ENCODE assay signal across 20 mouse cellular contexts in the genomic region with DNA sequence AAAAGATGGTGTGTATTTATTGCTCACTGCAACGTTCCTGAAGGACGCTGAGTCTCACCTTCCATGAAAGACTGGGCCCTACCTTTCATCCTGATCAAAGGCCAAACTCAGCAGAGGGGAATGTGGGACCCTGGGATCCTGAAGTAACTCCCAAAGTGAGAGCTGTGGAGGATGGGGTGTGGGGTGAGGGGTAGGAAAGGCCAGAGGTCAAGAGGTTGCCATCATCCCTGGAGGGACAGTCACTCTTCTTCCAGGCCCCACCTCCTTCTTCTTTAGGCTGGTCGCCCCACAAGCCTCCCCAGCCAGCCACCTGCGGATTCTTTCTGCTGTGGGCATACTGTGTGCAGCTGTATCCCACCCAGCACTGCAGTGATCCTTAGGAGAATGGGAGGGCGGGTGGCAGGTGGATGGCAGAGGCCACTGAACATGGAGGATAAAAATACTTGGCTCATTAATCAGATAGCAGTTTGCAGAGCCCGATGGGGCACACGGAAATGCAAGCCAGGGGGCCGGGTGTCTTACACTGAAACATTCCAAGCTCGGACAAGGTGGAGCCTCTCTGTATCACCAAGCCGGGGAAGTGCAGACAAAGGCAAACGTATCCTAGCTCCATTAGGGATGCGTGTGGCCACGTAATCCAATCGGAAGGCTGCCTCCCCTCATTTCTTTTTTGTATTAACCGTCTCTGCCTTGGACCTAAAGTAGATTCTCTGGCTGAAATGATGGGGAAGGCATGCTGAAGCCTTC. TPM values are rescaled to one million over a fixed set of nuclear protein-coding genes. Genes with fewer than 3 reads are reported as not detected.
DNase-seq lines count a peak whose midpoint lies in the region; ATAC-seq and TF ChIP-seq lines count a peak whose summit lies in the region.
"Had no signal": no experiment of that assay in that cellular context is flagged by ENCODE, and none has a peak within 500 bp of the region (broad histone marks: within the 10 kb centered on the region; RNA-seq: fewer than 3 reads in every experiment).

No protein-coding gene starts in this region.

- H3K27me3 ChIP-seq in forebrain, embryonic 12.5 days = no peaks in the 10 kb centered on the region
- no peaks in the 10 kb centered on the region for H3K27me3 ChIP-seq in forebrain, postnatal 0 days (ENCODE audit: insufficient read depth, low read length)
- H3K27me3 ChIP-seq in heart, embryonic 11.5 days (ENCODE audit: control insufficient read depth, insufficient read depth, low read length) = no peaks in the 10 kb centered on the region
- no peaks in the 10 kb centered on the region for H3K27me3 ChIP-seq in midbrain, embryonic 11.5 days (ENCODE audit: control insufficient read depth, insufficient read depth, low read length)
- no peaks in the 10 kb centered on the region for H3K27me3 ChIP-seq in midbrain, embryonic 16.5 days (ENCODE audit: control insufficient read depth, insufficient read depth, low read depth, low read length)
- H3K27me3 ChIP-seq in limb, embryonic 15.5 days = no peaks in the 10 kb centered on the region
- H3K27me3 ChIP-seq: lung, embryonic 15.5 days had no signal

- H3K9me3 ChIP-seq in forebrain, embryonic 12.5 days = no peaks in the 10 kb centered on the region
- no peaks in the 10 kb centered on the region for H3K9me3 ChIP-seq in forebrain, postnatal 0 days (ENCODE audit: low read length)
- no peaks in the 10 kb centered on the region for H3K9me3 ChIP-seq in heart, embryonic 11.5 days (replicated peaks; ENCODE audit: control insufficient read depth, low read length)
- no peaks in the 10 kb centered on the region for H3K9me3 ChIP-seq in midbrain, embryonic 11.5 days (ENCODE audit: control insufficient read depth, low read length)
- no peaks in the 10 kb centered on the region for H3K9me3 ChIP-seq in midbrain, embryonic 16.5 days (replicated peaks; ENCODE audit: control insufficient read depth, low read length, poor library complexity, severe bottlenecking)
- H3K9me3 ChIP-seq in limb, embryonic 15.5 days = no peaks in the 10 kb centered on the region
- H3K9me3 ChIP-seq: G1E; lung, embryonic 15.5 days had no signal

- WGBS in forebrain, embryonic 12.5 days = 52% methylated on average over 15 of the region's 15 CpGs
- WGBS in forebrain, postnatal 0 days = 38% methylated on average over 15 of the region's 15 CpGs
- 45% methylated on average over 15 of the region's 15 CpGs for WGBS in heart, embryonic 11.5 days (ENCODE audit: insufficient replicate concordance)
- 49% methylated on average over 15 of the region's 15 CpGs for whole genome bisulfite sequencing in midbrain, embryonic 11.5 days
- 50% methylated on average over 15 of the region's 15 CpGs for WGBS in midbrain, embryonic 16.5 days
- 62% methylated on average over 15 of the region's 15 CpGs for whole genome bisulfite sequencing in limb, embryonic 15.5 days

- ATAC-seq in forebrain, embryonic 12.5 days (ENCODE audit: low FRiP score) = no peak
- ATAC-seq in forebrain, postnatal 0 days = no peak
- no peak for ATAC-seq in heart, embryonic 11.5 days (replicated peaks; ENCODE audit: insufficient number of reproducible peaks, low FRiP score, low TSS enrichment)
- ATAC-seq in midbrain, embryonic 11.5 days (ENCODE audit: low FRiP score) = no peak
- no peak for ATAC-seq in midbrain, embryonic 16.5 days
- ATAC-seq in limb, embryonic 15.5 days (ENCODE audit: insufficient number of reproducible peaks, low FRiP score, low TSS enrichment, low read depth) = no peak
- ATAC-seq: intestine, embryonic 16.5 days had no signal

- DNase-seq in forebrain, postnatal 0 days = no peak
- DNase-seq in heart, adult 18-20 months = no peak
- peak; percentile 82 for DNase-seq in midbrain, embryonic 11.5 days (ENCODE audit: low spot score, missing footprints)
- DNase-seq in cerebellum, postnatal 10 days = no peak
- DNase-seq: adrenal gland, postnatal 14 days; cerebellum, postnatal 14 days had no signal

- H3K4me2 ChIP-seq in forebrain, embryonic 12.5 days = no peak overlapping the region
- H3K4me2 ChIP-seq in forebrain, postnatal 0 days (ENCODE audit: low read depth) = no peak overlapping the region
- peak overlapping the region; percentile 49 for H3K4me2 ChIP-seq in heart, embryonic 11.5 days
- H3K4me2 ChIP-seq in midbrain, embryonic 11.5 days = no peak overlapping the region
- no peak overlapping the region for H3K4me2 ChIP-seq in midbrain, embryonic 16.5 days (ENCODE audit: low read length)
- no peak overlapping the region for H3K4me2 ChIP-seq in limb, embryonic 15.5 days
- H3K4me2 ChIP-seq: liver, embryonic 11.5 days; lung, embryonic 15.5 days had no signal

- H3K4me3 ChIP-seq in forebrain, embryonic 12.5 days (replicated peaks) = no peak overlapping the region
- no peak overlapping the region for H3K4me3 ChIP-seq in forebrain, postnatal 0 days (ENCODE audit: low read depth, low read length)
- peak overlapping the region; percentile 23 for H3K4me3 ChIP-seq in heart, embryonic 11.5 days (ENCODE audit: low read depth, low read length)
- H3K4me3 ChIP-seq in midbrain, embryonic 11.5 days (ENCODE audit: low read depth, low read length) = no peak overlapping the region
- no peak overlapping the region for H3K4me3 ChIP-seq in midbrain, embryonic 16.5 days (ENCODE audit: low read depth, low read length)
- H3K4me3 ChIP-seq in limb, embryonic 15.5 days = no peak overlapping the region
- H3K4me3 ChIP-seq: lung, embryonic 15.5 days had no signal

- H3K9ac ChIP-seq in forebrain, embryonic 12.5 days = no peak overlapping the region
- no peak overlapping the region for H3K9ac ChIP-seq in forebrain, postnatal 0 days
- peak overlapping the region; percentile 59 for H3K9ac ChIP-seq in heart, embryonic 11.5 days (ENCODE audit: low read depth, low read length)
- H3K9ac ChIP-seq in midbrain, embryonic 11.5 days (ENCODE audit: low read length) = no peak overlapping the region
- H3K9ac ChIP-seq in midbrain, embryonic 16.5 days (ENCODE audit: low read depth, low read length) = no peak overlapping the region
- no peak overlapping the region for H3K9ac ChIP-seq in limb, embryonic 15.5 days
- H3K9ac ChIP-seq: lung, embryonic 15.5 days had no signal

- H3K36me3 ChIP-seq in forebrain, embryonic 12.5 days (replicated peaks) = no peaks in the 10 kb centered on the region
- no peaks in the 10 kb centered on the region for H3K36me3 ChIP-seq in forebrain, postnatal 0 days (ENCODE audit: insufficient read depth)
- H3K36me3 ChIP-seq in heart, embryonic 11.5 days (ENCODE audit: control insufficient read depth, insufficient read depth, low read length) = no peaks in the 10 kb centered on the region
- no peaks in the 10 kb centered on the region for H3K36me3 ChIP-seq in midbrain, embryonic 11.5 days (ENCODE audit: control insufficient read depth, insufficient read depth, low read length)
- no peaks in the 10 kb centered on the region for H3K36me3 ChIP-seq in midbrain, embryonic 16.5 days (ENCODE audit: control insufficient read depth, insufficient read depth, low read length)
- no peaks in the 10 kb centered on the region for H3K36me3 ChIP-seq in limb, embryonic 15.5 days
- H3K36me3 ChIP-seq: G1E; lung, embryonic 15.5 days had no signal

- peak overlapping the region; percentile 36; the same call in 1 of the 2 replicates for H3K27ac ChIP-seq in forebrain, embryonic 12.5 days
- no peak overlapping the region for H3K27ac ChIP-seq in forebrain, postnatal 0 days (ENCODE audit: low read depth, low read length)
- H3K27ac ChIP-seq in heart, embryonic 11.5 days (ENCODE audit: low read depth, low read length) = peak overlapping the region; percentile 91
- H3K27ac ChIP-seq in midbrain, embryonic 11.5 days (ENCODE audit: low read depth, low read length) = no peak overlapping the region
- H3K27ac ChIP-seq in midbrain, embryonic 16.5 days (ENCODE audit: low read length) = no peak overlapping the region
- peak overlapping the region; percentile 87; the same call in 1 of the 2 replicates for H3K27ac ChIP-seq in limb, embryonic 15.5 days

- H3K4me1 ChIP-seq in forebrain, embryonic 12.5 days = peaks cover 67% of the 10 kb centered on the region
- H3K4me1 ChIP-seq in forebrain, postnatal 0 days (ENCODE audit: insufficient read depth) = no peaks in the 10 kb centered on the region
- H3K4me1 ChIP-seq in heart, embryonic 11.5 days (ENCODE audit: control insufficient read depth, insufficient read depth, low read length) = peaks cover 49% of the 10 kb centered on the region
- peaks cover 14% of the 10 kb centered on the region for H3K4me1 ChIP-seq in midbrain, embryonic 11.5 days (ENCODE audit: control insufficient read depth, insufficient read depth, low read length)
- peaks cover 17% of the 10 kb centered on the region for H3K4me1 ChIP-seq in midbrain, embryonic 16.5 days (ENCODE audit: control insufficient read depth, insufficient read depth, low read length)
- H3K4me1 ChIP-seq in limb, embryonic 15.5 days = peaks cover 56% of the 10 kb centered on the region

- TF ChIP-seq CTCF in forebrain, postnatal 0 days (IDR thresholded peaks at IDR 0.05; ENCODE audit: low read depth) = no peak

RNA-seq across cellular contexts. Expression of gene Casq1, which starts 1.3 kb away (rescaled TPM):
- 1.6 and 2.3 TPM in 2 replicates for polyA plus RNA-seq in forebrain, embryonic 12.5 days (2016; fragmentation: Nextera tagmentation; extraction: Ambion mirVana)
- total RNA-seq in forebrain, postnatal 0 days (2014; rRNA removed) = 0.76 and 2.2 TPM in 2 replicates
- polyA plus RNA-seq in forebrain, postnatal 0 days (2015; fragmentation: Nextera tagmentation; extraction: Ambion mirVana) = 3.3 and 3.5 TPM in 2 replicates
- 205 and 230 TPM in 2 replicates for polyA plus RNA-seq in heart, embryonic 11.5 days (2014; fragmentation: Nextera tagmentation; extraction: Ambion mirVana)
- total RNA-seq in heart, adult 18-20 months (2021) = 1 to 10 TPM; 2.2 to 2.7 TPM
- 1.4 and 2.1 TPM in 2 replicates for polyA plus RNA-seq in midbrain, embryonic 11.5 days (2014; fragmentation: Nextera tagmentation; extraction: Ambion mirVana)
- 1.8 and 2.2 TPM in 2 replicates for polyA plus RNA-seq in midbrain, embryonic 16.5 days (2015; fragmentation: Nextera tagmentation; extraction: Ambion mirVana)
- polyA plus RNA-seq in limb, embryonic 15.5 days (2015; fragmentation: Nextera tagmentation; extraction: Ambion mirVana) = 18.0 and 55.9 TPM in 2 replicates
- total RNA-seq: G1E; hematopoietic stem cell, adult 5-6 weeks; megakaryocyte-erythroid progenitor cell, adult 5-6 weeks had no signal
- polyA plus RNA-seq: G1E had no signal

RNA-seq across cellular contexts. Expression of gene Pea15a, which starts 11.7 kb away (rescaled TPM):
- 405 and 443 TPM in 2 replicates for polyA plus RNA-seq in forebrain, embryonic 12.5 days (2016; fragmentation: Nextera tagmentation; extraction: Ambion mirVana)
- 265 and 281 TPM in 2 replicates for total RNA-seq in forebrain, postnatal 0 days (2014; rRNA removed)
- polyA plus RNA-seq in forebrain, postnatal 0 days (2015; fragmentation: Nextera tagmentation; extraction: Ambion mirVana) = 412 and 475 TPM in 2 replicates
- 121 and 147 TPM in 2 replicates for polyA plus RNA-seq in heart, embryonic 11.5 days (2014; fragmentation: Nextera tagmentation; extraction: Ambion mirVana)
- total RNA-seq in heart, adult 18-20 months (2021) = 10 to 100 TPM; 57.4 to 69.9 TPM
- 332 and 337 TPM in 2 replicates for polyA plus RNA-seq in midbrain, embryonic 11.5 days (2014; fragmentation: Nextera tagmentation; extraction: Ambion mirVana)
- 460 and 525 TPM in 2 replicates for polyA plus RNA-seq in midbrain, embryonic 16.5 days (2015; fragmentation: Nextera tagmentation; extraction: Ambion mirVana)
- polyA plus RNA-seq in limb, embryonic 15.5 days (2015; fragmentation: Nextera tagmentation; extraction: Ambion mirVana) = 136 and 153 TPM in 2 replicates

RNA-seq across cellular contexts. Expression of gene Atp1a4, which starts 39.9 kb away (rescaled TPM):
- 0.05 and 0.06 TPM in 2 replicates for polyA plus RNA-seq in forebrain, embryonic 12.5 days (2016; fragmentation: Nextera tagmentation; extraction: Ambion mirVana)
- not detected in 2 replicates for total RNA-seq in forebrain, postnatal 0 days (2014; rRNA removed)
- not detected in 2 replicates for polyA plus RNA-seq in forebrain, postnatal 0 days (2015; fragmentation: Nextera tagmentation; extraction: Ambion mirVana)
- polyA plus RNA-seq in heart, embryonic 11.5 days (2014; fragmentation: Nextera tagmentation; extraction: Ambion mirVana) = 0.31 and 0.35 TPM in 2 replicates
- not detected for total RNA-seq in heart, adult 18-20 months (2021)
- not detected in 2 replicates for polyA plus RNA-seq in midbrain, embryonic 11.5 days (2014; fragmentation: Nextera tagmentation; extraction: Ambion mirVana)
- polyA plus RNA-seq in midbrain, embryonic 16.5 days (2015; fragmentation: Nextera tagmentation; extraction: Ambion mirVana) = not detected in 2 replicates
- polyA plus RNA-seq in limb, embryonic 15.5 days (2015; fragmentation: Nextera tagmentation; extraction: Ambion mirVana) = not detected in 2 replicates
- total RNA-seq: hematopoietic stem cell, adult 5-6 weeks; left cerebral cortex, adult 18-20 months; megakaryocyte-erythroid progenitor cell, adult 5-6 weeks had no signal
- polyA plus RNA-seq: G1E; intestine, embryonic 16.5 days; liver, embryonic 11.5 days; lung, embryonic 15.5 days; small intestine, adult 2 months; stomach, embryonic 14.5 days; thymus, postnatal 0 days had no signal

RNA-seq across cellular contexts. Expression of gene Igsf8, which starts 43.1 kb away (rescaled TPM):
- polyA plus RNA-seq in forebrain, embryonic 12.5 days (2016; fragmentation: Nextera tagmentation; extraction: Ambion mirVana) = 122 and 127 TPM in 2 replicates
- 117 and 136 TPM in 2 replicates for total RNA-seq in forebrain, postnatal 0 days (2014; rRNA removed)
- 110 and 113 TPM in 2 replicates for polyA plus RNA-seq in forebrain, postnatal 0 days (2015; fragmentation: Nextera tagmentation; extraction: Ambion mirVana)
- 22.8 and 24.0 TPM in 2 replicates for polyA plus RNA-seq in heart, embryonic 11.5 days (2014; fragmentation: Nextera tagmentation; extraction: Ambion mirVana)
- 10 to 100 TPM in 1 of 2 experiments, 1 to 10 TPM in 1; 9.8 to 10.1 TPM for total RNA-seq in heart, adult 18-20 months (2021)
- 47.2 and 55.1 TPM in 2 replicates for polyA plus RNA-seq in midbrain, embryonic 11.5 days (2014; fragmentation: Nextera tagmentation; extraction: Ambion mirVana)
- polyA plus RNA-seq in midbrain, embryonic 16.5 days (2015; fragmentation: Nextera tagmentation; extraction: Ambion mirVana) = 63.9 and 64.0 TPM in 2 replicates
- polyA plus RNA-seq in limb, embryonic 15.5 days (2015; fragmentation: Nextera tagmentation; extraction: Ambion mirVana) = 51.4 and 62.7 TPM in 2 replicates

Comparison
In these comparisons a context has a peak if more than half of its experiments do, and no peak if none do; other contexts are left out.
1. H3K27ac ChIP-seq: peak in forebrain, embryonic 12.5 days (single experiment), heart, embryonic 11.5 days (single experiment) and limb, embryonic 15.5 days (single experiment); none in forebrain, postnatal 0 days (single experiment), midbrain, embryonic 11.5 days (single experiment) and midbrain, embryonic 16.5 days (single experiment).